Mouse (Mus musculus) heart, postnatal 25 days (tissue): ENCODE data around the gene Gm21983. TPM values are rescaled to one million over a fixed set of nuclear protein-coding genes. Genes with fewer than 3 reads are reported as not detected.

ENCODE experiments used
- DNase-seq: peaks from one replicate; pipeline ENCODE4 v3.0.0; 2022; ENCODE audit warnings: low spot score
- intact Hi-C: fragments of 180-260 bp; cut with DNase I; formaldehyde crosslinking; loops from one replicate; pipeline ENCODE4 v1.15.1; 2025
- total RNA-seq, 2 experiments: library from RNA; stranded (reverse); gene quantifications; 2 replicates each; pipeline ENCODE4 v1.2.3; 2021

The Gm21983 gene
- not detected for total RNA-seq

DNA sequence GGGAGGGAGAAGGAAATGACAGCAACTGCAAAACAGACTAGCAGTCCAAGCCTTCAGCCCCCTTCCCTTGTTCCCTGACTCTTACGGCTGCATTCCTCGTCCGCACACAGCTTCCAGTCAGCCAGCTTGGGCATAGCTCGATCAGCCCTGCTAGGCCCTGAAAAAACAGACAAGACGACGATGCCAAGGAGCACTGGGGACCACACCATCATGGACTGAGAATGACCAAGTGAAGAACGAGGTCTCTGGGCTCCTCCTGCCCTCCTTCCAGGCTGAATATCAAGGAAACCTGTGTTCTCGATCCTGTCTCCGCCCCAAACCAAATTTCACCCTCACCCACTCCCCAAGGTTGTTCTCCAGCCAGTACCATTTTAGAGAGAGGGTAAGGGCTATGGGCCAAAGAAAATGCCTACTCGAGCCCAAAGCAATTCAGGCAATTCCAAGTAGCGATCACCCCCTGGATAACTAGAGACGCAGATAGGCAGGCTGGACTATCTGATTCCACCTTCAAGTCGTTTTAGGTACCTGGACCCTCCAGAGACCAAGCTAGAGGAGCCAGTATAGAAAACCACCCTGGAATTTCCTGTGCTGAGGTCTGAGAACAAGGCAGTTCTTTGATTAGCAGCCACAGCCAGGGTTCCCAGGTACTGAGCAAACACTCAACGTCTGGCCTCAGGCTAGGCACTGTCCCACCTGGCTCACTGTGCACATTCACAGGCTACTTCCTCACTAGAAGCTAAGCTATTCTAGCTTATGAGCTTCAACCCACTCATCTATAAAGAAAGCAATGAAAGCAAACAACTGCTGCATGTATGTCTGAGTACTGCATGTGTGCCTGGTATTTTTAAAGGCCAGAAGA, at the start of gene Gm21983, which contains the start of gene Mia:
Gene Gm21983, minus strand, starts transcription at position 250 of the 859 bp plus-strand sequence.
Gene Mia, minus strand, starts transcription at position 321 of the 859 bp plus-strand sequence.
- intact Hi-C loops = no loop called here
- no peak for DNase-seq

DNA sequence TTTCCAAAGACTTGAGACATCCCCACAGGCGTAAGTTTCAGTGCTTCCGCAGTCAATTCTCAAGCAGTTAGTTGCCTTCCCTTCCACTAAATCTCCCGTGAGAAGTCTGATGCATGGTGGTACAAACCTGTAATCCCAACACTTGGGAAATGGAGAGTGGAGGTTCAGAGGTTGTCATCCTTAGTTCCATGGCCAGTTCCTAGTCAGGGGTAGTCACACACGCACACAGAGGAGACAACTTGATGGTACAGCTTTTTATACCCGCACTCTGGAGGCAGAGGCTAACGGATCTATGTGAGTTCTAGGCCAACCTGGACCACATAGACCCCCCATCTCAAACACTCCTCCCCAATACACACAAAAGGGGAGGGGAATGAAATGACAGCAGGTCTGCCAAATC, 48.0 kb upstream of the Gm21983 start:
- DNase-seq = no peak
- intact Hi-C loops = no loop called here

DNA sequence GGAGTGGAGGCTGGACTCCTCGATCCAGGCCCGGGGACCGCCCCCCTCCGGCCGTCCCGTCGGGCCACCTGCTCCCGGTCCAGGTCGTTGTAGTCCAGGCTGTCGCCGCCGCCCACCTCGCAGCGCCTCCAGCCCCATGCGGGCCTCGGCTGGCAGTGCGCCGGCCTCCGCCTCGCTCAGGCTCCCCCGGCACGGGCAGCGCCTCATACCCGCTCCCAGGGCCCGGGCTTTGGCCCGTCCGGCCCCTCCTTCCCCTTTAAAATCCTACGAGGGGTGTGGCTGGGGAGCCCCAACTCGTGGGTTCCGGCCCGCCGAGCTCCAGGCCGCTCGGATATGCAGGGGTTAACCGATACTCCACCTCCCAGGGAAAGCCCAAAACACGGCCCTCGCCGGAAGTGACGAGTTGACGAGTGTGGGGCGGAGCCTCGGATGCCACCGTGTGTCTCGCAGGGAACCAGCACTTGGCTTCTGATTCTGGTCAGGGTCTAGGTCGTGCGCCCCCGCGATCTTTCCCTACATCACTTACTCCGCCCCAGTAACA, 47.5 kb upstream of the Gm21983 start, which contains the start of gene Itpkc:
Gene Itpkc, minus strand, starts transcription at position 381 of the 541 bp plus-strand sequence.
- DNase-seq = peak; percentile 88
- intact Hi-C loops = no loop called here

DNA sequence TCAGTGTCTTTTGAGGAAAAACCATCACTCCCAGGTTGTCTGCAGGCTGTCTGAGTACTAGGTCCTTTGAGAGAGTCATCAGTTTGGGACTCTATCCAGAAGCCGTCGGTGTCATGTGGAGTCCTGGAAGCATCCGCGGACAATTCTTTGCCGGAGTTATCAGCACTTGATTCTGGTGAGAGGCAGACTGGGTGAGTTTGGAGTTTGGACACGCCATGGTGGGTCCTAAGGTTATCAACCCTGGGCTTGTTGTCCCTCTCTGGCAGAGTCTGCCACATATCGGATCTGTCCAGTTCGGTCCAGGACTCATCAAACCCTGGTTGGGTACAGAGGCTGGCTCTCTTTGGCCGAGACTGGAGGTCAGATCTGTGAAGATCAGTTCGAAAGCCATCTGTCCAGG, 46.8 kb upstream of the Gm21983 start:
- DNase-seq = no peak

DNA sequence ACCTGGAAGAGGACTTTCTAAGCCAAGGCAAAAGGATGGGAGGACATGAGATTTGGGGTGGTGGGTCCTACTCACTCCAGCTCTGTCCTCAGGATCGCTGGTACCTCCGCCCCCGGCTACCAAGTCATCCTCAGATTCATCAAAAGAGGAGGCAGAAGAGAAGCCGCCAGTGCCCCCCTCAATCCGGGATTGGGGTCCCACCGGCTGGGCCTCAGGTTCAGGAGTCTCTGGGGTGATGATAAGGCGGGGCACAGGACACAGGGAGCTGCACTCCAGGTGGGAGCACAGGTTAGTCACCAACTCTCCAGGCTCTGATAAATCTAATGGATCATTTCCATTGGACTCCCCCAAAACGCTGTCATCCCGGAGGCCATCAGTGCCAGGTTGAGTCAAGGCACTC, 46.4 kb upstream of the Gm21983 start:
- intact Hi-C loops = loop anchor here (2.0 kb wide), 1 partner anchor 24 kb away; no protein-coding TSS in a partner anchor
- DNase-seq = no peak

More for the DNA sequence above, 46.8 kb upstream of the Gm21983 start:
- intact Hi-C loops = loop anchor here (2.0 kb wide), 1 partner anchor 25 kb away; no protein-coding TSS in a partner anchor

DNA sequence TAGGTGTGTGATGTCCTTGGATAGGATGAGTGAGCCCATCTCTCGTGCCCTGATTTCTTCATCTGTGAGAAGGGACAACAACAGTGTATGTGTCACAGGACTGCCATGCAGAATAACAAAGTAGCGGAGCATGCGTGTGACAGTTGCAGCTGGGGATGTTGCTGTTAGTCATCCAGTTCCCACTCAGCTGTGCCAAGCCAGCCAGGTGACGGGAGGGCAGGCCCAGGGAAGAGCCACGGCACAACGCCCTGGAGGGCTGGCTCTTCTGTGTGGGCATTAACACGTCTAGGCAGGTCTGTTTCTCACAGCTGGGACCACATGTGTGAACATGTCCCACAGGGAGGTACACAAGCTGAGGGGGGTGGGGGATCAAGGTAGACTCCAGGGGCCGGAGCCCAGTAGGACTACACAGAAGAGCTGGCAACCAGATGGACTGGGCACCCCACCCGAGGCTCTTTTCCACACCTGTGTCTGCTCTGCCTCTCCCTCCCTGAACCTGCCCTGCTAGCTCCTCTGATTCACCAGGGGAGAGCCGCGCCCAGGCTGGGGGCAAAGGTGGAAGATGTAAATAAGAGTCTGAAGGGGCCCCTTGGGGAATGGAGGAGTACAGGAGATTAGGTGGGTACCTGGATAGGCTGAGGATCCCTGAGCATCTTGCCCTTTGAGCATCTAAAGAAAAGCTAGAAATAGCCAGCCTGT, 44.1 kb upstream of the Gm21983 start:
- DNase-seq = no peak
- intact Hi-C loops = no loop called here

DNA sequence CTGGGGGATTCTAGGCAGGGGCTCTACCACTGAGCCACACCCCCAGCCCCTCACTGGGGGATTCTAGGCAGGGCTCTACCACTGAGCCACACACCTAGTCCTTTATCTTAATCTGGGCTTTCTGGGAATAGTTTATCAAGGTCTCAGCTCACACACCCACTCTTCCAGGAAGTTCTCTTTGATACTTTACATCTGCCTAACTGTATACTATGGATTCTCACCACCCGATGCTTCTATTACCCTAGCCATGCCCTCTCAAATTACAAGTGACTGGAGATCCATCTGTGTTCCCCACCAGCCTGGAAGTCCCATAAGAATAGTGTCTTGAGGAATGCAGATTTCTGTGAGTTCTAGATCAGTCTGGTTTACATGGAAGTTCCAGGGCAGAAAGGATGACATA, 41.7 kb upstream of the Gm21983 start:
- no peak for DNase-seq
- intact Hi-C loops = no loop called here

DNA sequence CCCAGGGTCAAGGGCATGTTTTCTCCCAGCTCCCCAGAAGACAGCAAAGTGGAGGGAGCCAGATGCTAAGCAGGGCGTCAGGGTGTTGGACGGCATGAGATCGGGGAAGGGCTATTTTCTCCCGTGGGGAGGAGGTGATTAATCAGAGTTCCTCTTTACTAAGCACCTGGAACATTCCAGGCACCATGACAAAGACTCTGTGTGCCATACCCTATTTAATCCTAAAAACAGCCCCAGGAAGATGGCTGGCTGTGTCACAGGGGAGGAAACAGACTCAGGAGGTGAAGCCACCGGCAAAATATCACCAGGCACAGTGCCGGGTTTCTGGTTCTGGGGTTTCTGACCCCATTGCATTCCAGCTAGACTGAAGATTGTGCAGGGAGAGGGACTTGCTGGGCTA, 41.1 kb upstream of the Gm21983 start:
- intact Hi-C loops = no loop called here
- DNase-seq = no peak

DNA sequence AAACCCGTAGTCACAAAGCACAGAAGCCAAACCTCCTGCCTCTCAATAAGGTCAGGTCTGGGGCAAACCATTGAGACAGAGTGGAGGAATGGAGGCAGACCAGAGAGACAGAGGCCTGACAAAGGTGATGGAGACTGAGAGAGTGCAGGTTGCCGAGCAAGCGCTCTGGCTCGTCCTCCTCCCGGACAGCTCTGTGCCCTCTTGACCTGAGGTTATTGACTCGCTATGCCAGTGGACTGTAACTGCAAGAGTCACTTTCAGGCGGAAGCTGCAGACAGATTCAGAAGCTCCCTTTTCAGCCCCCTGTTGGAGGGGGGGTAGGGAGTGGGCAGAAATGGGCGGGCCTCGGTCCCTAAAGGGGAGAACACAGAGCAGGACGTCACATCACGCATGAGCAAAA, 39.1 kb upstream of the Gm21983 start:
- intact Hi-C loops = no loop called here
- no peak for DNase-seq

DNA sequence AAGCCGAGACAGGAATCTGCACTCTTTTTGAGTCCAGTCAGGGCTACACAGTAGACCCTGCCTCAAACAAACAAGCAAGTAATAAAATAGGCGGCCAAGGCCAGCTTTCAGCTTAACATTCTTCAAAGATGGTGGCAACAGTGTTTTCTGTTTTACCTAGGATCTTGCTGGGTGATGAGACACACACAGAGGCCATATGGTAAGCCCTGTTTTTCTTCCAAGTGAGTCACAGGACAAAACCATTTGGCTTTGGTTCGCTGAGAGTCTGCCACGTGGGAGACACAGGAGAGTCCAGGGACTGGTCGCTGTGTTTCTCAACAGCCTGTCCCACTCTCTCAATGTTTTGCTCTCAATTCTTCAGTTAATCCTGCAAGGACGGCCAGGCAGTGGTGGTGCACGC, 37.7 kb upstream of the Gm21983 start:
- DNase-seq = no peak
- intact Hi-C loops = no loop called here

DNA sequence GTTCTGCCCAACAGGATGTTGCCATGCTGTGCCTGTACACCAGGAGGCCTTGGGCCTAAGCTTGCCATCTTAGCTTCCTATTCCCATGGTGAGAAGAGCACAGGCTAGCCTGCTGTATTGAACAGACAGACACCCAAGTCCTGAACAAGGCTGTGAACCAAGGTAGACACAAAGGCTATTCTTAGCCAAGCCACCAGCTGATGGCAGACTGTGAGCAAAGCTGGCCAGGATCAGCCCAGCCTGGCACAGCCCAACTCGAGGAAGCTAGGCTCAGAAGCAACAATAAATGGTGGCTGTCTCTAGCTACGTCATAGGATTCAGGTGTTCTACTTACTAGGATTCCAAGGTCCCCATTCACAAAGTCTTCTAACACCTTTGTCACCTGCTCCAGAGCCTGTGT, 31.7 kb upstream of the Gm21983 start:
- intact Hi-C loops = no loop called here
- no peak for DNase-seq

DNA sequence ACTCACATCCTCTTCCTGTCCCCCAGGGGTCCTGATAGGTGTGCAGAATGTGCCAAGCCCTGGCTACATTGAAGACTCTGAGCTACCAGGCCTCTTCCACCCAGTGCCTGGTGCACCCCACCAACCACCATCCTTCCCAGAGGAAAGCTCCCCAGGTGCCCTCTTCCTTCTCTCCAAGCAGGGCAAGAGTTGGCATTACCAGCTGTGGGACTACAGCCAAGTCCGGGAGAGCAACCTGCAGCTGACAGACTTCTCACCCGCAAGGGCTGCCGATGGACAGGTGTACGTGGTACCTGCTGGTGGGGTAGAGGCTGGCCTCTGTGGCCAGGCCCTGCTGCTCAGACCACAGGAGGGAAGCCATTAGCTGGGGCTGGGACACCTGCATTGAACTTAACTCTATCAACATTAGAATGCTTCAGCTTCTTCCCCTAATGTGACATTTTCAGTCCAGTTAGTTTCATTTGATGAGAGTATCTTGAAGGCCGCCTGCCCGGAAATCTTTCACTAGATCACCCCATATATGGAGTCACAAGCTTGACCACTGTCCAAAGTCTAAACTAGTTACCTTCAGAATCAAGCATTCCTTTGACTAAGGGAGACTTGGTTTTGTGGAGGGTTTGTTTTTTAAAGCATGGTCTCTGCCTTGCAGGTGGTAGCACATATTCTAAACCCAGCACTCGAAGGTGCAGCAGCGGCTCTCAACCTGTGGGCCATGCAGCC, 23.0 kb upstream of the Gm21983 start:
- DNase-seq = no peak
- intact Hi-C loops = loop anchor here (2.0 kb wide), 1 partner anchor 23 kb away; no protein-coding TSS in a partner anchor

DNA sequence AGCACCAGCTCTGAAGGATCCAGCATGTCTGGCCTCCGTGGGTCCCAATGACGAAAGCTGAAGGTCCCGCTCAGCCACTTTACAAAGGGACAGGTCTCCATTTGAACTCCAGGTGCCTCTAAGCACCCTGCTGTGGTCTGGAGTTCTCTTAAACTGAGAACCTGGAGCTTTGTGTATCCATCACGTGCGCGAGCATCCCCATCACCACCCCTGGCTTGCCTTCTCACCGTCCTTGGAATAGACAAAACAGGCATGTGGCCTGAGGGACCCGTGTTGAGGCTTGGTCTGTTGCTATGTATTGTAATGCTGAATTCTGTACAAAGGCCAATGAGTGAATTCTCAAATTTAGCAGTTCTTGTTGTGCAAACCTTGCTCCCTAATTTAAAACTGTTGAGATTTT, 17.9 kb upstream of the Gm21983 start:
- DNase-seq = no peak
- intact Hi-C loops = no loop called here

DNA sequence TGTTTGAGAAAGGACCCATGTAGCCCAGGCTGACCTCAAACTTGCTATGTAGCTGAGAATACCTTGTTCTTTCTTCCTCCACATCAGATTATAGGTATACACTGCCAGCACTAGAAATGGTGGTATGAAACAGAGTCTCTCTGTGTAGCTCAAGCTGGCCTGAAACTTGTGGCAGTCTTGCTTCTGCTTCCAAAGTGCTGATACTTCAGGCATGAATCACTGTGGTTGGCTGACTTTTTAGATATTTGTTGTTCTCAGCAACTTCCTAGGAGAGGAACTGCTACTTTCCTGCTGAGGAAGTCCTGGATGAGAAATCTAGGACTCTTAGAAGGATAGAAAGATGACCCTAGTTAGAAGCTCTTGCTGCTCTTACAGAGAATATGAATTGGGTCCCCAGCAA, 17.5 kb upstream of the Gm21983 start:
- intact Hi-C loops = no loop called here
- DNase-seq = no peak

DNA sequence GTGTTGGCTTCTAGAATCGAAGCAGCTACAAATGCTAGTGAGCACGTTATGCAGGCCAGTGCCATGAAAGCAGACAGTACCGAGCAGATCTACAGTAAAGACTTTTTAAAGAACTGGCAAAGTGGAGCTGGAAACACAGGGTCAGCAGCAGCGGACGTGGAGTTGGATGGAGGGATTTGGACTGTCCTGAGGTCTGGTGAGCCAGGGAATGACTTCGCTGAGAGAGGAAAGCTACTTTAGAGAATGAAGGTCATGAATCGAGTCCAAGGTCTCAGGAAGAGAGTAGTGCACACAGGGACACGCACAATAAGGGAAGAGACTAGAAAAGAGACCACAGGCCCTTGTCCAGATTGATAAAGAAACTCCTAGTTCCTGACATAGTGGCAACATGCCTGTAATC, 16.7 kb upstream of the Gm21983 start:
- no peak for DNase-seq
- intact Hi-C loops = no loop called here

DNA sequence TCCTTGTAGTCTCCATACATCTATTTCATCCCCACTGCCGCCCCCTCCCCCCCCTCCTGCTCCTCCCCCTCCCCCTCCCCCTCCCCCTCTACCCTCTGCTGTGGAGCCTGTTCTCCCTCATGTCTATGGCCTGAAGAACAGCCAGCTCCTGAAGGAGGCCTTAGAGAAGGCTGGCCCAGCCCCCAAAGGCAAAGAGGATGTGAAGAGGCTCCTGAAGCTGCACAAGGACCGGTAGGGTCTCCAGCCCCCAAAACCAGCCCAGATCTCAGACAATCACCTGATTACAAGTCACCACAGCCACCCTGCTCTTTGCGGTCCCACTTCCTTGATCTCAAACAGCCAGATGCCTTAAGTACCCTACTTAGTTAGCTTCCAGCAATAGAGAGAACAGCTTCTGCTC, 16.2 kb upstream of the Gm21983 start:
- intact Hi-C loops = no loop called here

DNA sequence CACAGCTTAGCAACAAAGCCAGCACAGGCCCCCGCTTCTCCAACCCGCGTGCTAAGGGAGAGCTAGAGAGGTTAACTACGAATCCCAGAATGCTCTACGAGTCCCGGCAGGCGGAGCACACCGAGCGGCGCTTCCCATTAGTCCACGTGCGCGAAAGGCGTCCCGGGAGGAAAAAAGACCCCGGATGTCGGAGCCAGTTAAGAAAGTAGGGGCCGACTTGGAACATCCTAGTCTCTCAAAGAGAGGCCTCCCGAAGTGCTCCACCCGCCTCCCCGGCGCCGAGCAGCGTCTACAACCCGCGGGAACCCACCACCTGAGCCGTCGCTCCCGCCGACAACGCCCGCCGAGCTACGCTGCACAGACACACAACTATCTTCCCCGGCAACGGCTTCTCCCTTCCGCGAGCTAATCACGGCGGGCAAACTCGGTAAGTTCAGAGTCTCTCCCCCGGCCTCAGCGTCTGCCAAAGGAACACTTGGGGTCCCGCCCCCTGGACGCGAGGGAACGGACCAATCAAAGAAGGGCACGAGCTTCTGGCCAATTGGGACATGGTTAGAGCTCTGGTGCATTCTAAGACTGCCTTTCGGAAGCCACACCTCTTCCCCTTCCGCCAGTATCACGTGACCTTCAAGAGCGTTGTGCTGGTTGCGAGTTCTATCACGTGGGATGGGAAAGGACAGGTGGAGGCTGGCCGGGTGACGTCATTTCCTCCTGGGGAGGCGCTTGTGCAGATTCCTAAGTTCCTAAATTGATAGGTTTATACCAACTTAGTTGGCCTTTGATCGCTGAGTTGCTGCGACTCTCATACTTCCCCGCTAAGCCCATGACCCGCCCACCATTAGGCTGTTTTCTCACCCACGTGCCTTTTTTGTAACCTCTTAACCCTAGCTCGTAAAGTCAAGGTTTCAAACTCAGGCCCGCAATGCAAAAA, 15.1 kb upstream of the Gm21983 start, which contains the start of the genes BC024978 and Snrpa:
Gene BC024978, plus strand, starts transcription at position 101 of the 931 bp plus-strand sequence.
Gene Snrpa, minus strand, starts transcription at position 591 of the 931 bp plus-strand sequence.
- DNase-seq = peak; percentile 98
- intact Hi-C loops = no loop called here

More for the DNA sequence above, 16.2 kb upstream of the Gm21983 start:
- DNase-seq = no peak

DNA sequence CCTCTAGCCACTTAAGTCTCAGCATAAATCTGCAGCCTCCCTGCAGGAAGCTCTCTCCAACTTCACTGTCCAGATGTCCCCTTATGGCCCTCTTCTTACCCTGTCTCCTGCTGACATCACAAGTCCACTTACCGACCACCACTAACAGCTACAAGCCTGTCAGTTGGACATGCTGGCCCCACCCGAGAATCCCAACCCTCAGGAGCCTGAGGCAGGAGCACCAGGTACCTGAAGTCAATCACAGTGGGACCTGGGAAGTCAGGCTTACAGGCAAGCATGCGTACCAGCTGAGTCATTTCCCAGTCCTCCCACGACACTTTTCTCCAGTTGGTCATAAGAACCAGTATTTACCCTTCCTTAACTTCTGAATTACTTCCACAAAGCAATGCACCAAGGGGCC, 12.8 kb upstream of the Gm21983 start:
- DNase-seq = no peak
- intact Hi-C loops = no loop called here

DNA sequence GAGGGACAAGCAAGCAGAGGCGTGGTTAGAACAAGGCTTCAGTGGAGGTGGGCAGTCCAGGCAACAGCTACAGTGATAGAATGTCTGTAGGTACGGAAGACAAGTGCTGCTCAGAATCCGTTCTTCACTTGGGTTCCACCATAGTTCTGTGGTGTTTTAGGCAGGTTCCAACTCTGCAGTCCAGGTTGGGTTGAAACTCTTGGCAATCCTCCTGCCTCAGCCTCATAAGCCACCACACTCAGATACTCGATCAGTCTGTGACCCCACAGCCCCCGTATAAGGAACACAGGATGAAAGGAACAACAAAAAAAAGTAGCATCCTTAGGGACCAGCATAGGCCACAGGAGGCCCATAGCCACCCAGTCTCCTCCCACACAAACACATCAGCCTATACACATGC, 11.5 kb upstream of the Gm21983 start:
- intact Hi-C loops = no loop called here
- DNase-seq = no peak
